Mouse (Mus musculus): Measurements from ENCODE around the gene Gpr37l1.
A peak's percentile ranks its signal among the peaks of the same experiment; 100 is the strongest.

Gpr37l1 gene

DNA sequence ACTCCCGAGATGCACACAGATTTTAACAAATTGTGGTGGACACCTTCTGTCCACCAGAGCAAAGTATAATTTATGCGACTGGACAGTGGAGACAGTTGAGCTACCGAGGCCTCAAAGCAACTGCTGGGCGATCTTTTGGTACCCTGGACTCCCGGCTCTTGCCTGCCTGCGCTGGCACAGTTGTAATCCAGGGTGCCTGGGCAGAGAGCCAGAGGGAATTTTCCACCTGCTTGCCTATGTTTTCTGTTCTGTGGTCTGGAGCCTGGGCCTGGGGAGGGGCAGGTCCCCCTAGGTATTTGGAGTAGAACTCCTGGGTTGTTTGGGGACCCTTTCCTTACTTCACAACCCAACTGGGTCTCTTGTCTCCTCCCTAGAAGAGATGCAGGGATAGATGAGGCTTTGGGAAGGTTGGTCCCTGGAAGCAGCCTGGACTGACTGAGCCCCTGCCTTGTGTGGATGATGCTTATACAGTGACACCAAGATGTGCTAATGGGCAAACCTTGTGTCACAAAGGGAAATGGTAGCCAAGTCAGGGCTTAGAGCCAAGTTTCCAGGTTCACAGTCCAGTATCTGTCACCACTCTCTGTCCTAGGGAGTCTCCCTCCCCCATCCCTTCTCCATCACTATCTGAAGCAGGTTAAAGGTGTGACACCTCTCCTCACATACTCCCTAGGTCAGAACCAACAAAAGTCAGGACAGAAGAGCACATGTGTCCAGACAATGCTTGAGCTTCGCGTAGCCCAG lies 14.6 kb upstream of the Gpr37l1 start:
- no peak for DNase-seq (ENCODE audit: low read depth, low spot score)

DNA sequence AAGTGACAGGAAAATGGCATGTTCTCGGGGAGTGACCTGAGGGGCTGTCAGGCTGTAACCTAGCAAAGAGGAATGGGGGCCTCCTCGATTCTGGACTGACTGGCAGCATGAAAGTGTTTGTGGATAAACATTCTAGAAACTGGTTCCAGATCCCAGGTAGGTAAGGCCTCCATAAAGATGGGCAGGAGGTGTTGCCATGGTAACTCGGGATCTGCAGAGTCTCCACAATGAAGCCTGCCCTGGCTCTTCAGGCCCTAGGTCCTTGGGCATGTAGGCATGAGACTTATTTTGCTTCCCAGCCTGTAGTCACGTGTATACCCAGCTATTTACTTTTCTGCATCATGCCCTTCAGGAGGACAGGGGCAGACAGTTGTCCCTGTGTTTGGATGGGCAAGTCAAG lies 13.8 kb upstream of the Gpr37l1 start:
- DNase-seq (ENCODE audit: low read depth, low spot score) = no peak

DNA sequence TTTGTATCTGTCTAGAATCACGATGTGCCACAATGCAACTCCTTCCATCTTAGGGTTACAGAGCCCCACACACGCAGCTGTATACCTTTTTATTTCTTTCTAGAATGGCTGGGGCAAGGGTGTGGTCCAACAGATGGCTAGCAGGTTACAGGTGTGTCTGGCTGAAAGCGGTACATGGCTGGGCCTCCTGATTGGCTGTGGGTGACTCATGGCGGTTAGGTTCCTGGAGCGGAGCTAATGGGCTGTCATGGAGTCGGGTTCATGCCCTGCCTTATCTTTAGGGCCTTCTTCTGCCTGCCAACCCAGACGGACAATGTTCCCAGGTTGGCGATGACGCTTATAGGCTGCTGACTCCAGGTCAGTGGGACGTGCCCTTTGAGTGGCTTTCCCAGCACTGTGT lies 13.3 kb upstream of the Gpr37l1 start:
- no peak for DNase-seq (ENCODE audit: low read depth, low spot score)

DNA sequence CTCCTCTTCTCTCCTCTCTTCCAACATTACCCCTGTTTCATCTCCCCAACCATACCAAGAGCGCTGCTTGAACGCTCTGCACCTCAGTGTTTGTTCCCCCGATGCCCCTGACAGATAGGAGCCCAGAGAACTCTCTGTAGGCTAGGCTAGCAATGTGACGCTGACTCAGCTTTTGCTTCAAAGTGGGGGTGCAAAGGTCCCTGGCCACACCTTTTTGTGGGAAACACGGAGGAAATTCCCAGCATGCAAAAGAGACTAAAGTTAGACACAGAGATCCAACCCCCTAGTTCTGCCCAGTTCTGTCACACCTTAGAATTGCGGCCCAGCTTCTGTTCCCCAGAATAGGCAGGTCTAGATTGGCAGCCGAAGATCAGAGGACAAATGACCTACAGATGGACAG lies 11.4 kb upstream of the Gpr37l1 start:
- no peak for DNase-seq (ENCODE audit: low read depth, low spot score)

DNA sequence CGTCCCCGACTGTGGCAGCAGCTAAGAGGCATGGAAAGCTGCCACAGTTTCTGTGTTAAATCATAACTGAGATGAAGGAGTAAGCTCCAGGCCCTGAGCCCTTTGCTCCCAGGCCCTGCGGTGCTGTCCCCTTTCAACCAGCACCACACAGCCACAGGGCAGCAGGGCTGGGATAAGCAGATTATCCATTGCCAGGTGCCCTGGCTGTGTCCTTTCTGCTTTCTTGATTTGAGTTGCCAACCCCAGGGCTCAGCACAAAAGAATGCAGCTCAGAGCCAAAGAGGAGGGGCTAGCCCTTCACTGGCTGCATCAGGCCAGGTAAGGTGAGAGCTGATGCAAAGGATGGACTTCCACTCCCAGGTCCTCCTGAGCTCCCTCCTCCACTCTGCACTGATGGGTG lies 10.2 kb upstream of the Gpr37l1 start:
- DNase-seq (ENCODE audit: low read depth, low spot score) = no peak

DNA sequence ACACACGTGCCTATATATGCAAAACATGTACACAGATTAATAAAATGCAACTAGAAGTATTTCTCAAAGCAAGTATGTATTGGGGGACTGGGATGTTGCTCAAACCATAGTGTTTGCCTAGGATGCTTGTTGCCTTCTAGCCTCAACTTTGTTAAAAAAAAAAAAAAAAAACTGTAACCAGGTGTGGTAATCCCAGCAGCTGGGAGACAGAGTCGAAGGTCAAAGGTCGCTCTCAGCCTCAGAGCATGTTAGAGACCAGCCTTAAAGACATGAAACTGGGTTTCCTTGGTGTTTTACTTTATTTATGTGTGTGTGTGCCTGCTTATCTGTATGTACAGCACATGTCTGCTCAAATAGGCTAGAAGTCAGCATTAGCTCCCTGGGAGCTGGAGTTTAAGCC lies 7.7 kb upstream of the Gpr37l1 start:
- no peak for DNase-seq (ENCODE audit: low read depth, low spot score)

DNA sequence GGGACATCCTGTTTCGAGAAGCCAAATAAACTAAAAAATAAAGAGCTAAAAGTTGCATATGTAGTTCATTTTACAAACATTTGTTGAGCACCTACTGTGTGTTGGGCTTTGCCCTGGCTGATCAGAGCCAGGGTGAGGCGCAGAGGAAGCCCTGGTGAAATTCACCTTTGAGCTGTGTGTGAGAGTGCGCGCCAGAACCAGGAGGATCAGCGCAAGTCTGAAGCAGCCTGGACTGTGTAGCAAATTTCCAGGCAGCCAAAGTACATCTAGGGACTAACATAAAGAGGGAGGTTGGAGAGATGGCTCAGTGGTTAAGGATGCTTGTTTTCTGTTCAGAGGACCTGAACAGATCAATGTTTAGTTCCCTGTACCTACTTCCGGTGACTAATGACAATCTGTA lies 5.8 kb upstream of the Gpr37l1 start:
- DNase-seq (ENCODE audit: low read depth, low spot score) = no peak

DNA sequence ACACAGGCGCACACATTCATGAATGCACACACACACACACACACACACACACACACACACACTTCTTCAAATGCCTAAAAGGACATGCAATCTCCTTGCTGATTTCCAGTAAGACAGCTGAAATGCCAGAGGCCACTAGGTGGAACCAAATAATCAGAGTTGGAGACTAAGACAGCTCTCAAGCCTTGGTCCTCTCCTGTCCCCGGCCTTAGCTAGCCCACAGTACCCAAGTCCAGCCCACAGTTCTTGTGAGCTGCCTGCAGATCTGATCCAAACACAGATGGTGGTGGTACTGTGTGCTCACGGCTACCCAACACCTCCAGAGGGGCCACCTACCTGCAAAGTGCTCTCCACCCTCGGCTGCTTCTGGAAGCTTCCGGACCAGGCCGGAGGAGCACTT lies 4.5 kb upstream of the Gpr37l1 start:
- peak; percentile 59 for DNase-seq (ENCODE audit: low read depth, low spot score)

DNA sequence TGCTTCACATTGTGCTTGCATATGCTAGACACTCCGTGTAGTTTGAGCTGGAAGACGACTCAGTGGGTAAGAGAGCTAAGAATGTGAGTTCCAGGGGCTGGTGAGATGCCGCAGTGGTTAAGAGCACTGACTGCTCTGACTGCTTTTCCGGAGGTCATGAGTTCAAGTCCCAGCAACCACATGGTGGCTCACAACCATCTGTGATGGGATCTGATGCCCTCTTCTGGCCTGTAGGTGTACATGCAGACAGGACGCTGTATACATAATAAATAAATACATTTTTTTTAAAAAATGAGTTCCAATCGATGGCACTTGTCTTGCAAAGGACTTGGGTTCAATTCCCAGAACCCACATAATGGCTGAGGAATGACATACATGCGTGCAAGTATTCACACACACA lies 3.7 kb upstream of the Gpr37l1 start:
- peak; percentile 33 for DNase-seq (ENCODE audit: low read depth, low spot score)

DNA sequence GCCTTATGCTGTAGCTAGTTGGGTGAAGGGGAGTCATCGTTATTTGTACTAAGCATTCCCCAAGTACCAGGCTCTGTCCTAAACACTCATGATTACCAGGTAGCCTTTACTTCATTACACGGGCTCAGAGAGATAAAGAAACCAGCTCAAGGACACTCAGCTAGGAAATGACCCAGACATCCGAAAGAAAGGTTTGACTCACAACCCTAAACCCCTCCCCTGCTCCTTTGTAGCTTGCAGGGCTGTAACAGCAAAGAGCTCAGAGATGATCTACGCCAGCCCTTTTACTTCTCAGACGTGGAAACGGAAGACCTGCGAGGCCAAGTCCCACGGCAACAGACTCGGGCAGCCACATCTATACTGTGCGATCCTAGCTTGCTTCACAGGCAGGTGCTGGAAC lies 2.8 kb upstream of the Gpr37l1 start:
- no peak for DNase-seq (ENCODE audit: low read depth, low spot score)

DNA sequence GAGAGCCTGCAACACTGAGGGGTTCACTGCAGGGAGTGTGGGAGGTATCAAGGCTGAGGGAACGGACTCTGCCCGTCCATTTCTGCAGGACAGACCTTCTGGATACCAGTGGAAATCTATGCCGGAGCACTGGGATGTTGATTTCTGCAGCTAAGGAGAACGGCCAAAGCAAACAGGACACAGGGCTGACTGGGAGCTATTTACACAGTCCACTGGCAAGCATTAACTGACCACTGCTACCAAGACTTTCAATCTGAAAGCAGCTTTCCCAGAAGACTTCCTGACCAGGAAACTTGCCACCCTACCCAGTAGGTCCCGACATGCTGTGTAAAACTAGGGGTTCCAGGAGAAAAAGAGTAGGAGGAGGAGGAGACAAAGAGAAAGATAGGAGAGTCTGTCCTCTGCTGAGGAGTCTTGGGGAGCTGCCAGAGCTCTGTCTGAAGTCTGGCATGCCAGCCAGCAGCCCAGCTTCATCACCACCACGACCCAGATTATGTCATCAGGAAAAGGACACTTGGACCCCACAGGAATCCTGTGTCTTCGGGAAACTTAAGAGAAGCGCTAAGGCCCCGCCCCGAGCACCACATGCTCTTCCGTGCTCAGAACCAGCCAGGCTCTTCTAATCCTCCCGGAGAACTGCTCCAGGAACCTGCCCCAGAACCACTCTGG lies 2.2 kb upstream of the Gpr37l1 start:
- DNase-seq (ENCODE audit: low read depth, low spot score) = no peak

DNA sequence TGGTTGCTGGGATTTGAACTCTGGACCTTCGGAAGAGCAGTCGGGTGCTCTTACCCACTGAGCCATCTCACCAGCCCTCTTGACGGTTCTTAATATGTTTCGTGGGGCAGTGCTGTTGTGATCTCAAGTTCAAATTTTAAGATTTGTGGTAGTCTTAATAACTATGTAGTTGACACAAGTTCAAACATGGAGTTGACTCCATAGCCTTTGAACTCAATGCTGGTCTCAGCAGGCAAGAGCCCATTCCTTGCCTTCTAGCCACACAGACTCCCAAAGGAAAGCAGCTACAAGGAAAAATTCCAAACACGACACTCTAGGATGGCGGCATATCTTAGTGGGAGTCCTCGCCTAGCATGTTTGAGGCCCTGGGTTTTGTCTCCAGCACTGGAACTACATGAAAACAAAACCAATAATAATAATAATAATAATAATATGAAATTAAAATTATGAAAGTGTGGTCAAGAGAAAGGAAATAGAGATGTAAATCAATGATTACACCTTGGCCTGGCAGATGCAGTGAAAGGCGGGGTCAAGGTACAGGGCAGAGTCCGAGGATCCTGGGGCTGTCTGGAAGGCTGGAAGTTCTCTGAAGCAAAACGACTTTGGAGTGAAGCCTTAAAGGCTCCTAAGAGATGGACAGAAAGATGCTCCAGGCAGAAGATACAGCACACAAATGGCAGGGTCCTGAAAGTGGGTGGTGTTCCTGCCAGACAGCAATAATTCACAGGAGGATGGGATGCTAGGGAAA lies 1.1 kb upstream of the Gpr37l1 start:
- no peak for DNase-seq (ENCODE audit: low read depth, low spot score)

DNA sequence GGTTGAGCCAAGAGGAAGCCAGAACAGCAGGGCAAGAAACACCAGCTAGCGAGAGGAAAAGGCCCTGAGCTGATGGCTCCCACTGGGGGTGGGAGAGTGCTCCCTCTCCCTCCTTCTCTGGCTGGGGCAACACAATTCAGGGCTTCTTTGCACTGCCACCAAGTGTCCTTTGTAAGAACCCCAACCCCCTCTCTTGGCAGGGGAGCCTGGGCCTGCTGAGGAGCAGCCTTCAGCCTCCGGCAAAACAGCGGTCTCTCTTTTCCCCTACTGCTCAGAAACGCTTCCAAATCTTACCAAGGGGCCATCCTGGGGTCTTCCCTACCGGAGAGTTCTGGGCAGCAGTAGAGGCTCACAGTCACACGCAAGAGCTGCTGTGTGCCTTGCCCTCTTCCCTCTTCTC lies 4.8 kb downstream of the Gpr37l1 start:
- no peak for DNase-seq (ENCODE audit: low read depth, low spot score)

DNA sequence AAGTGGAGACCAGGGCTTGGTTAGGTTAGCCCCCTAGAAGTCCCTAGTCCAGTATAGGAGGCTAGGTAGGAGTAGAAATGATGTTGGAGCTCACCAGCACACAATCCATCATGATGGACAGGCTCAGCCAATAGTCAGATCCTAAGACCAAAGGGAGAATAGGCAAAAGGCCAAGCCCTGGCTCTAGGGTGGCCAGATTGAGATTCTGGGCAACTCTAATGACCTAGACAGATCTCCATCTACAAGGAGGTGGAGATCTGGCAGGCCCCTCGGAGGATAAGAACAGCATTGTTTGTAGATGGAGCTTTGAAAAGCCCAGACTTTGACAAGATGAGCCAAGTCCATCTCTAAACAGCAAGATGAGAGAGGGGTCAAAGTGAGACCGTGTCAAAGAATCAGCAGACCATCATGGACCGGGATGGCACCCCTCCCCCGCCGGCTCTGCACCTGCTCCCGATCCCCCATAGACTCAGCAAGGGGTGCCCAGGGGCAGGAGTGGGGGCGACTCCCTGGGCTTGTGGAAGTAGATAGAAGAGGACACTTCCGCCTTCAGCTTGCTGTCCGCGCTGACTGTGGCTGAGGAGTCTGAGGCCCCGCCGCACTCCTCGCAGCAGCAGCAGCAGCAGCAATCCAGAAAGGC lies 7.0 kb downstream of the Gpr37l1 start:
- DNase-seq (ENCODE audit: low read depth, low spot score) = no peak

DNA sequence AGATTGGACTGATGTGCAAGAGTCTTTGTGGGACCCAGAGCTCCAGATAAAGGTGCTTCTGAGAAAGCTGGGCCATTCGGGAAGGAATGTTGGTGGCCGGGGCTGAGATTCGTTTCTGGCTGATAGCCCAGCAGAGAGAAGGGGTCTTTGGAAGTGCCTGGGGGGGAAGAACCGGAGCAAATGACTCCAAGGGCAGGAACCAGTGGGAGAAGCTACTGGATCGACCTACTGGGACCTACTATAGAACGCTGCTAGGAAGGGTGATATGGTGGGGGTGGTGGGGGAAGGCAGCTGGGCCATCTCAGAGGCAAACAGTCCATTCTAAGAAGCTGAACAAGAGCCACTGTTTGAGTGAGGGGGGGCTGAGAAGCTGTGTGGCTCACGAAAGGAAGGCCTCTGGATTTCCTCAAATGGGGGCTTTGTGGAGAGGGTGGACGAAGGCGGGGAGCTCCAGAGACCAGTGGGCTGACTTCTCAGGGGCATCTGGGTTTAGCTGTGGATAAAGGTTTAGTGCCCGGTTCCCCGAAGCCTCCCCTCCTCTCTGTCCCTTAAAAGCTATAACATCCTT lies 7.8 kb downstream of the Gpr37l1 start:
- DNase-seq (ENCODE audit: low read depth, low spot score) = no peak

DNA sequence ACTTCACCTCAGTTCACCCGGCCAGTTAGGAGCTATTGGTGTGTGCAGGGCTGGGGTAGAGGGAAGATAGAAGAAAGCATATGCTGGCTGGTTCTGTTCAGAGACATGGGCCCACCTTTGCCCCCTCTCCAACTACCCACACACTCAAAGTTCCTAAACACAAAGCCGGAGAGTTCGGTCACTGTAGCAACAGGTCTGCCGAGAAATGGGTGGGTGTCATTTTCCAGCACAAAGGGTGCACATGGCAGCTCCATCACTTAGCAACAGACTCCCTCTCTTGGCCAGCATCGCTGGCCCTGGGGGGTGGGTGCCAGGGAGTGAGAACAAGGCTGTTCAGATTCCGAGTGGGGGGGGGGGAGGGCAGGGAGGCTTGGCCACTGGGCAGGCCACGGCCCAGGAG lies 8.4 kb downstream of the Gpr37l1 start:
- DNase-seq (ENCODE audit: low read depth, low spot score) = no peak

DNA sequence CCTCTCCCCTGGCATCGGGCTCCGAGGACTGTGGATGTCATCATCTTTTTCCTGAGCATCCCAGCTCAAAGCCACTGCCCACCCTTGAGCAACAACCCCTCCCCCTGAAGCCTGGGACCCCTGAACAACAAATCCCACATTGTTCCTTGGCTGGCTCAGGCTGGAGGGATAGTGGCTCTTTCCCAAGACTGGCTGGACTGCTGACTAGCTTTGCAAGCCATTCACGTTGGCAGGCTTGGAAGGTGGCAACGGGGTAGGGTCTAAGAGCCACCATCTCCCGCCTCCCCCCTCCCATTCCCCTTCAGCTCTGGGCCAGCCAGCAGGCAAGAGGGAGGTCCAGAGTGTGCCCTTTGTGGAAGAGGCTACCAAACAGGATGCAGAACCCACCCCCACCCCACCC lies 8.8 kb downstream of the Gpr37l1 start:
- no peak for DNase-seq (ENCODE audit: low read depth, low spot score)

DNA sequence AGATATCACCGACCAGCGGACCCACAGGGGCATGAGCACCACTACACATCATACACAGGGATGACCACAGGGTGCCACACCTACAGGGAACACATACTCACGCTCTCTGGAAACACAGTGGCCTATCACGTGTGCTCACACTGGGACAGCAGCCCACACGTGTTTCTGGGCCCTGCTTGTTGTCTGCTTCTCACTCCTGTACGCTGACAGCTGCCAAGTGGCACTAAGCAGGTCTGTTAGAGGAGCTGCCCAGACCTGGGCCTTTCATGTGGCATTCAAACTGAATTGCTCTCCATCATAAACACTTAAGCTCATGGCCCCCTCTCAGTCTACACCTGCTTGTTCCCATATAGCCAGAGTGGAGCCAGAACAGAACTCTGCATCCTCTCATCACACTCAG lies 11.2 kb downstream of the Gpr37l1 start:
- DNase-seq (ENCODE audit: low read depth, low spot score) = no peak

DNA sequence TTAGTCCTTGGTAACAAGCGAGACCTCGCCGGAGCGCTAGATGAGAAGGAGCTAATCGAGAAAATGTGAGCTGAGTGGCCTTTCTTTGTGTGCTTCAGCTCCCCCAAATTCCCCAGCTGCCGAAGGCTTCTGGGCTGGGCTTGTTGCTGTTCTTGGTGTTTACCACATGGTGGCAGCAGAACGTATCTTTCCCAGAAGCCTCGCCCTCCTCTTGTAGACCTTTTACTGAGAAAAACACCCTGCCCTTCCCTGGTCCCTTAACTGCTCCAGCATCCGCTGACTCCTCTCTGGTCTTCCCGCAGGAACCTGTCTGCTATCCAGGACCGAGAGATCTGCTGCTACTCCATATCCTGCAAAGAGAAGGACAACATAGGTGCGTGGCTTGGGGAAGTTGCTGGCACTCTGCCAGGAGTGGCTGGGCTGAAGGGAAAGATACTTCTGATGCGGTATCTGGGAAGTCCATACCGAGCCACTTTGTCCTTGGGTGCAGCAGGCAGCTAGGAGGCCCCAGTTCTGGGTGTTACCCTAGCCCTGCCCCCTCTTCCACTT lies 13.0 kb downstream of the Gpr37l1 start:
- peak; percentile 73 for DNase-seq (ENCODE audit: low read depth, low spot score)

DNA sequence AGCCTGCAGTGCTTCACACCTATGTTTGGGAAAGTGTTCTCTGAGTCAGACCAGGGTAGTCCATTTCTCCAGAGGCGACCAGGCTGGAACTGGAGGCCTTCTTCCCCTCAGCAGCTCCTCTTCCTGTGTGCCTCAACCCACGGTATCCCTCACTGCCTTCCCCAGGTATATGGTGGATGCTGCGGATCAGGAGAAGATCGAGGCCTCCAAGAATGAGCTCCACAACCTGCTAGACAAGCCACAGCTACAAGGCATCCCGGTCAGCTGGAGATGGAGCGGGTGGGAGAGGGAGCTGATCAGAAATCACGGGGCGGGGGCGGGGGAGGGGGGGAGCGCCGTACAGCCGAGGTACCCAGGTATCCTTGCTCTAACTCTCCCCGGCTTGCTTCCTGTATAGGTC lies 13.5 kb downstream of the Gpr37l1 start:
- DNase-seq (ENCODE audit: low read depth, low spot score) = no peak

DNA sequence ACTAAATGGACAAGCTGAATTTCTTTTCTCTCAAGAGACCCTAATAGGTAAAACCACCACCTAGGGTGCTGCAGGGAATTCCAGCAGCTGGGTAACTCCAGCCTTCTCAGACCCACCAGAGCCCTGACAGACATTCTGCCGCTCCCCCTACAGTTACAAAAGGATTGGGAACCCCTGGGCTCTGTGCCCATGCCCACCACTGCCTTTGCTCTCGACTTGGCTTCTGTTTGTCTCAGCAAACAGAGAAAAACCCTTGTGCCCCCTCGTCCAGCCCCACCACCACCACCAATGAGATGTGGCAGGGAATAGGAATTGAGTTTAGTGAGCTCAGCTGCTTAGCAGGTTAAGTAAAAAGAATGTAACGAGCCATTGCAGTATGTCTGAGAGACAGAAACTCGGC lies 18.5 kb downstream of the Gpr37l1 start:
- DNase-seq (ENCODE audit: low read depth, low spot score) = no peak

DNA sequence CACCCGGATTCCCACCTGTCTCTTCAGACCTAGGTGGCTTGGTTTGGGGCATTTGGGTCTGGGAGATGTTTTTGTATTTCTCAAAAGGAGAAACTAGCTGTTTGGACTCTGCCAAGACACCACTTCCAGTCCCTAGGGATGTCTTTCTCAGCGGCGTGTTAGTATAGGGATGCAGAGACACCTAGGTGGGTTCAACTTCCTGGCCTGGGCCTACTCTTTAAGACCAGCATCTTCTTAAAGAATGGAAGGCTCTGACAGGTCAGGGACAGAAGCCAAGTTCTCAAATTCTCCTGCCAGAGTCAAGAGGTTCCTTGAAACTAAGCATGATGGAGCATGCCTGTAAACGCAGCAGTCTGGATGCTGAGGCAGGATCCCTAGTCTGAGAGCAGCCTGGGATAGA lies 19.0 kb downstream of the Gpr37l1 start:
- no peak for DNase-seq (ENCODE audit: low read depth, low spot score)
